Mouse (Mus musculus): ENCODE data around the gene Srrt. TPM values are rescaled to one million over a fixed set of nuclear protein-coding genes. Genes with fewer than 3 reads are reported as not detected.

Gene Srrt
- polyA plus RNA-seq (2012; ENCODE audit: low replicate concordance) = 437 and 506 TPM in 2 replicates

GRCm38 (mm10) chr5:137307071-137307912 is at the start of gene Srrt:
Srrt (minus strand) TSS chr5:137307674.

DNA sequence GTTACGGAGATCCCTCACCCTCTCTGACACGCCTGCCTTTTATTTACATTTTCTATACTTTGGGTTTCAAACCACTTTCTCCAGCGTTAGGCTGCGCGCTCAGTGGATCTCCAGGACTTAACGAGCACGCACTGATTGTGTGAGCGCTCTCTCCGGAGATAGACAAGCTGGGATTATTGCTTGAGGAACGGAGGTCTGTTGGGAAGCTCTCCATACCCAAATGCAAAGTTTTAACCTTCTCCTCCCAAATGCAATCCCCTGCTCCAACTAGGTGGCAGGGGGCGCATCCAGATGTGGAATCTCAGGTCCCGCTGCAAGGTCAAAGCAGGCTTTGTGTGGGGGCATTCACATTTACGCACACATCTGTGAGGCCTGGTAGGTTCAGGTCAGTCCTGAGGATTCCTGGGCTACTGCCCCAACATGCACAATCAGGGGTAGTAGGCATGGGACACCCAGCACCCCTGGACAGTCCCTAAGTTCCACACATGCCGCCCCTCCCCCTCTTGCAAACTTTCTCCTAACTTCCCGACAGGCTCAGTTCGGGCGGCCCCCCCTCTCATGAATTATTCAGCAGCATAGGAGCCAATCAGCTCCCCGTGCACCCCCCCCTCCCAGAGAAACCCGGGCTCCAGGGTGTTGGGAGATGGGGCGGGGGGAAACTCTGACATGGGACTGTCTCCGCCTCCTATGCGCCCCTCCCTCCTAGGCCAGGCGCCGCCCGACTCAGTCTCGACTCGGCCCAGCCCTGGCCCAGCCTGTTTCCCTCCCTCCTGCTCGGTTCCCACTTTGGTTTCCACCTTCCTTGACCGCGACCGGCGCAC is 42.1 kb upstream of the Srrt start, which contains the start of gene Ephb4:
Ephb4 (plus strand) TSS at position 726 of the 821 bp plus-strand sequence.

DNA sequence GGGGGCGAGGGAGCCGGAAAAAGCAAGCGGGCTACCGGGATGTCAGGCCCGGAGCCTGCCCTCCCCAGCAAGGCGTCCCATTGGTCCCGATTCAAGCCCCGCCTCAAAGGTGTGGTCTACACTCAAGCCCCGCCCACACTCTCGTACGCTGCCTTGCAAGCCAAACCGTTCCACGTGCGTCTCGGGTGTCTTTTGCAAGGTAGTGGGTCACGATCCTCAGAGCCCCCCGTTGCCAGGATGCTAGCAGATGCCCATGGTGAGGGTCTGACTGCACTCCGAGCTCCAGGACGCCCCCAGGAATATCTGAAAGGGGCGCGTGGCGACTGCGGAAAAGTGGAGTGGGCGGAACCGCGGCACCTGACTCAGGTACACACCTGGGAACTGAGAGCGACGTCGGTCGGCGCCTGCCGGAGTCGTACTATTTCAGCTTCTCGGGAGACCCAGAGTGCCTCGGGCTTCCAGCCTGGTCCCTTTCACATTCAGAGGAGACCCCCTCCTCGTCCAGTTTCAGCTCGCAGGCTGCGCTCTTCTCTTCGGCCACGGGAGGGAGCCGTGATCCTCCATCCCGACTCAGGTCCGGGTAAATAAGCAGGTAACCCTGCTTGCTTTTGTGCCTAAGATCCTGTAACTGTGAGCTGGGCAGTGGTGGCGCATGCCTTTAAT is 26.2 kb upstream of the Srrt start, which contains the start of gene Slc12a9:
Slc12a9 (minus strand) TSS at position 86 of the 663 bp plus-strand sequence.

DNA sequence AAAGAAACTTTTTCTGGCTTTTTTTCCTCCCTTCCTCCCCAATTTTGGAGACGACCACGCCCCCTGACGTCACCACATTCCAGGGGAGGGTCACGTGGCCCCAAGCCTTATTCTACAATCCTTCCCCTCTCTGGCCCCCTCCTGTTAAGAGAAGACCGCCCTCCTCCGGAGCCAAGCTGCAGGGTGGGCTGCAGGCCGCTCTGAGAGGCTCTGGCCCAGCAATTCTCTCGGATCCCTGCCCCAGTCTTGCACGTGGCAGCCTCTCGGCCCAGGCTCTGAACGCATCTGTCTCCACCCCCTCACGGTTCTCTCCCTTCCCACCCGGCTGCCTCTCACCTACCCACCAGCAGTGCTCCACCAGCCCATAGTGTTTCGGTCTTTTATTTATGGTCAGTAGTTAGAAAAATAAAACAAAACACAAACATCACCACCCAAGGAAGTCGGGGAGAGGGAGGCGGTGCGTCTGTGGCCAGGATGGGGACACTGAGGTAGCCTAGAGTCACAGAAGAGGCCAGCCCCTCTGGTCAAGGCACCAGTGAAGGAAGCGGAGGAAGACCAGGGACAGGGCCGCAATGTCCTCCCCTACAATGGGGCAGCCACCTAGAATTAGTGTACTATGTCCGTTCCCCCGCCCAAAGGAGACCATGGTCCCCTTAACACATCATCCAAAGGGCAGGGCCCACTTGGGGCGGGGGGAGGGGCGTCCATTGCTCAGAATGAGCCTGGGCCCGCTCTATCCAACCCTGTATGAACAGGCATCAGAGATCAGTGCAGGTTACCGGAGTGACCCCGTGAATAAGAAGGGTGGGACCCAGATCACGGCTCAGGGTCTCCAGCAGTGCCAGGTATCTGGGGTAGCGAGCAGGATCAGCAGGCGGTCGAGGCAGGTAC is 7.0 kb upstream of the Srrt start, which contains the start of gene Trip6:
Trip6 (minus strand) TSS at position 212 of the 891 bp plus-strand sequence.

GRCm38 (mm10) chr5:137293839-137294743 is 13.4 kb downstream of the Srrt start, which contains the start of gene Ufsp1:
Ufsp1 (plus strand) TSS chr5:137294629.

DNA sequence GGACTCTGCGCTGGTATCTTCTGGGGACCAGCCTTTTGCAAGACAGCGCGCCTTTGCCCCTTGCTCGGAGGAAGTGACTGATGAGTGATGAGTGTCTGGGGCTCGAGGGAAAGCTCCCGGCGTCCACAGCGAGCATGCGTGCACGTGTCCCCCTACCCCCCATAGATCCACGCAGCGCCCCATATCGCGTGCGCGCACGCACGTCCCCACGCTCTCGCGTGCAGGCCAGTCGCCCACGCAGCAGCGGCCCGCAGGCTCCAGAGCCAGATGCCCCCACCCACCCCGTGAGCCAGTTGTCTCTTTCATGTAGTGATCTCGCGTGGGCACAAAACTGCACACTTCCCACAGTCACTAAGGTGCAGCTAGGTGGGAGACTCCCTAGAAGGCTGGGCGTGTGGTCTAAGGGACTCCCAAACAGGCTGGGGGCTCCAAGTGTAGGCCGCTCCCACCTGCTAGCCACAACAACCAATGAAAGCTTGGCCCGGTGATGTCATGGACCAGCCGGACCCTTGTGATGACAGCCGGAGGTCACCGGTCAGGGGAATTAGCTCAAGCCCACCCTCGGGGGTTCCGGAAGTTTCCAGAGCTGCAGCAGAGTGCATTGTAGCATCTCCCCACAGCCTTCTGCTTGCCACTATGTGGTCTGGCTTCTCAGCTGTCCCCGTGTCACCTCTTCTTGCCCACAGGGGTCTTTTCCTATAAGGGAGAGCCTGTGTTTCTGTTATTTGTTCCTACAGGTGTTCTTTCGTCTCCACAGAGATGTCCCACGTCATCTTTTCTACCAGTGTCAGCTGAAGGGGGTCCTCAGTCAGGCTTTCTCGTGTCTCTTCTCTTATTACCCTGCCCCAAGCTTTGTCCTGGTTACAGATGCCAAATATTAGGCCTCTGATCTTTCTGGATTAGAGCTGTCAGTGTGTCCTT is 20.2 kb downstream of the Srrt start, which contains the start of gene Ache:
Ache (plus strand) TSS at position 488 of the 921 bp plus-strand sequence.

Other genes starting within 250 kb of the Srrt start
- 0.62 and 0.82 TPM in 2 replicates for gene Serpine1, start 235.4 kb downstream of the Srrt start, polyA plus RNA-seq (2012; ENCODE audit: low replicate concordance)
- gene Trim56, start 191.5 kb downstream of the Srrt start, polyA plus RNA-seq (2012; ENCODE audit: low replicate concordance) = 11.5 and 33.4 TPM in 2 replicates
- gene Muc3, start 158.4 kb downstream of the Srrt start, polyA plus RNA-seq (2012; ENCODE audit: low replicate concordance) = not detected in 2 replicates
- gene Muc3a, start 95.3 kb downstream of the Srrt start, polyA plus RNA-seq (2012; ENCODE audit: low replicate concordance) = 0.12 TPM in 1 of 2 replicates, not detected in the other
- 42.7 and 57.4 TPM in 2 replicates for gene Ache, start 20.2 kb downstream of the Srrt start, polyA plus RNA-seq (2012; ENCODE audit: low replicate concordance)
- 14.7 and 19.7 TPM in 2 replicates for gene Ufsp1, start 13.0 kb downstream of the Srrt start, polyA plus RNA-seq (2012; ENCODE audit: low replicate concordance)
- 32.1 and 38.4 TPM in 2 replicates for gene Trip6, start 6.7 kb upstream of the Srrt start, polyA plus RNA-seq (2012; ENCODE audit: low replicate concordance)
- gene Slc12a9, start 25.9 kb upstream of the Srrt start, polyA plus RNA-seq (2012; ENCODE audit: low replicate concordance) = 2.7 and 5.8 TPM in 2 replicates
- 1.3 and 3.4 TPM in 2 replicates for gene Ephb4, start 42.4 kb upstream of the Srrt start, polyA plus RNA-seq (2012; ENCODE audit: low replicate concordance)
- 0.07 and 0.16 TPM in 2 replicates for gene Zan, start 169.4 kb upstream of the Srrt start, polyA plus RNA-seq (2012; ENCODE audit: low replicate concordance)
- 21.2 and 62.7 TPM in 2 replicates for gene Pop7, start 194.8 kb upstream of the Srrt start, polyA plus RNA-seq (2012; ENCODE audit: low replicate concordance)
- gene Gigyf1, start 210.9 kb upstream of the Srrt start, polyA plus RNA-seq (2012; ENCODE audit: low replicate concordance) = 54.3 and 65.9 TPM in 2 replicates
- gene Epo, start 225.6 kb upstream of the Srrt start, polyA plus RNA-seq (2012; ENCODE audit: low replicate concordance) = not detected in 2 replicates
- 351 and 463 TPM in 2 replicates for gene Gnb2, start 225.8 kb upstream of the Srrt start, polyA plus RNA-seq (2012; ENCODE audit: low replicate concordance)
- gene Actl6b, start 245.8 kb upstream of the Srrt start, polyA plus RNA-seq (2012; ENCODE audit: low replicate concordance) = not detected in 2 replicates

All from leukemia stem cell, adult 10-12 weeks (primary cell).